Mouse (Mus musculus) T-helper 2 cell (primary cell): ENCODE results near the gene Itln1.

Source experiments
- in situ Hi-C: fragments of 300-600 bp; cut with MboI, MseI; formaldehyde crosslinking; loops from one replicate; pipeline ENCODE4 v1.15.1; 2025; ENCODE audit warnings: high pct_unique_total_duplicates

Itln1 gene

DNA sequence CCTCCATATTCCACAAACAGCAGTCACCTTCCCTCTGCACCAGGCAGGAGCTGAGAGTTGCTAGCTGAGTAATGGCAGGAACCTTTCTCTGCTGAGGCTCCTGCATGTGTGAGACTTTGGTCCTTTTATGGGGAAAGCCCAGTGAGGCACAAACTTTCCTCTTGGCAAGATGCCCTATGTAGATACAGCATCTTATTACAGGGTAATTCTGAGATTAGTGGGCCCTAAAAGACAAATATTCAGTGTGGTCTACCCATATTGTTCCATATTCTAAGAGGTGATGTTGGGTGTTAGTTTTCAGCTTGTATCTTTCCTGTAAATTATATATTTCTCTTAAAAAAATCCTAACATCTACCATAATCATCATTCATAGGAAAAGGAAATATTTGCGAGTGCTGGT is at the start of gene Itln1:
Gene Itln1 (minus strand): TSS at position 101 of the 400 bp plus-strand sequence.
- in situ Hi-C loops, result no loop called here

DNA sequence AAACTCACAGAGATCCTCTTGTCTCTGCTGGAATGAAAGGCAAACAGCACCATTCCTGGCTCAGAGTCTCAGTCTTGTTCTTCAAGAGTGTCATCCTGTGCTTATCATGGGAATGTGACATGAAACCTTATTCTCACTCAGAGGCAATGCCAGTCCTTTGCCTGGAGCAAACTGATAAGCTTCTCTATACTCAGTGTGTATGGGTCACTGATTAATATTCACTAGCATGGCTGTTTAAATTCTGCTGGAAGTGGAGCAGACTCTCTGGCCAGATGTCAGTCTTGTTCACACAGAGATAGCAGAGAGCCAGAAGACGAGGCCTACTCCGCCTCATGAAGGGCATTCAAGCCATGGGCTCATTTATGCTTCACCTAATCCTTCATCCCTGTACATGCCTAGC is 49.5 kb upstream of the Itln1 start:
- in situ Hi-C loops, result loop anchor here (10.0 kb wide), 1 partner anchor 690 kb away; no protein-coding TSS in a partner anchor

GRCm38 (mm10) chr1:171577168-171577567 is 42.1 kb upstream of the Itln1 start:
- in situ Hi-C loops, result no loop called here

- in situ Hi-C loops, result loop anchor here (5.0 kb wide), 1 partner anchor 61 kb away; no protein-coding TSS in a partner anchor
Observed at GRCm38 (mm10) chr1:171568436-171568835, 33.3 kb upstream of the Itln1 start.

DNA sequence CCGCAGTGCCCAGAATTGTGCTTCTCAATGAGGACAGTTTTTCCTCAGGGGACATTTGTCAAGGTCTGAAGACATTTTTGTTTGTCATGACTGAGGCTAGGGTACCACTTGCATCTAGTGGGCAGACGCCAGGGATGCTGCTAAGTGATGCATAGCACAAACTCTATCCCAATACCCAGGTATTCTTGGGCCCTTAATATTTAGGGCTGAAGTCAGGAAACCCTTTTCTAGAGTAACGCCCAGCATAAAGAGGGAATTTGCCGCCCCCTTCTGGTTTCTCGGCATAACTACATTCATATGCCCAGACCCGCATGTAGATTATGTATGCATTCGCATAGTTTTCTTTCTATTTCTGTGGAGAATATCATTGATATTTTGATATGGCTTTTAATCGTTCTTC is 31.7 kb upstream of the Itln1 start:
- in situ Hi-C loops, result loop anchor here (5.0 kb wide), 1 partner anchor 59 kb away; no protein-coding TSS in a partner anchor

DNA sequence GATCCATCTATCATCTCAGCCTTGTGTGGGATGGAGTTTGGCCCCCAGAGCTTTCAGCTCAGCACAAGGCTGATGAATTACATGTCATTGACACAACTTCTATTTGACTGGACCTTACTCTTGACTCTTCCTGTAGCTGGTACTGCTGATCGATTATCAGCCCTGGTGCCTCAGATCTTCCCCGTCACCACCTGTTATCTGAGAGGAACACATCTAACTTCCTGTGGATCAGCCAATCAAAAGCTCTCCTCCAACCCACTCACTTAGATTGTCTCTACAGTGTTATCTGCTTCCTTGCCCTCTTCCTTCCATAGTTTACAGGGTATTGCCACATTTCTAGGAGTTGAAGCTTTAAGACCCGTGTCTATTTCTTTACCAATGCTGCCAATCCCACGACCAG is 30.8 kb upstream of the Itln1 start:
- in situ Hi-C loops, result loop anchor here (5.0 kb wide), 1 partner anchor 59 kb away; no protein-coding TSS in a partner anchor

DNA sequence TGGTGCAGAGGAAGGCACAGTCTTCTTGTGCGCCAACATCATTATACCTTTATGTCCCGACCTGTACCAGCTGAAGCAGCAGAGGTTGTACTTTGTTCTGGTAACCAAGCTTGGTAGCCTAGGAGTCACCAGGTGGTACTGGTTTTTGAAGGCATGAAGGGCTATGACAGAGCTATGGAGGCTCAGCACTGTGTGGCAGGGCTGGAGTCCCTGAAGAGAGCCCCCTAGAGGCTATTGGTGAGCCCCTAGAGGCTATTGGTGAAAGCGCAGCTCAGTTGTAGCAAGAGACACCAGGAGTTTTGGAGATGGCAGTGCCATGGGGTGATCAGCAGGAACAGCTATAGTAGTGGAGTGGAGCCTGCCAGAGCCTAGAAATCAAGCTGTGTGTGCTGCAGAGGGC is 29.2 kb upstream of the Itln1 start:
- in situ Hi-C loops, result no loop called here

GRCm38 (mm10) chr1:171563042-171563441 is 27.9 kb upstream of the Itln1 start:
- in situ Hi-C loops, result no loop called here

- in situ Hi-C loops, result no loop called here
Observed at GRCm38 (mm10) chr1:171561639-171562225, 26.6 kb upstream of the Itln1 start.

GRCm38 (mm10) chr1:171561200-171561599 is 26.1 kb upstream of the Itln1 start:
- in situ Hi-C loops, result no loop called here

GRCm38 (mm10) chr1:171560262-171560661 is 25.2 kb upstream of the Itln1 start:
- in situ Hi-C loops, result no loop called here

GRCm38 (mm10) chr1:171558898-171559297 is 23.8 kb upstream of the Itln1 start, which contains the start of gene Cd244a:
Cd244a (plus strand) TSS chr1:171559193.
- in situ Hi-C loops, result no loop called here

DNA sequence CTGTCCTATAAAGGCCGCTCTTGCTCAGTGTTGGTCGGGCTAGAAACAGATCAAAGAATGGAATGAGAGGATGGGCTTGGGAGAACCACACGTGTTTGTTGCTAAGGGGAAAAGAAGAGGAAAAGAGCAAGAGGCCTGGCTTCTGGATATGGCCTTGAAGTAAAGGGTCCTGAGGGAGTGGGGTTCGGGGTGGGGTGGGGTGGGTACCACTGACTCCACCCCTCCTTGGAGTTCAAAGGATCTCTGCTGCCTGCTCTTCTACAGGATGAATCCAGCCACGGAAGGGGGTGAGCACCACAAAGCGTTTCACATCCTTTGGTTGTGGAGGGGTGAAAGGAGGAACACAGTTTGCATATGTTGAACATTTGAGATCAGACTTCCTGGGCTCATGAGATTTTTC is 23.3 kb upstream of the Itln1 start:
- in situ Hi-C loops, result no loop called here

GRCm38 (mm10) chr1:171556366-171556765 is 21.3 kb upstream of the Itln1 start:
- in situ Hi-C loops, result no loop called here

- in situ Hi-C loops, result no loop called here
Observed at GRCm38 (mm10) chr1:171553359-171554341, 18.6 kb upstream of the Itln1 start.

GRCm38 (mm10) chr1:171552230-171552629 is 17.1 kb upstream of the Itln1 start:
- in situ Hi-C loops, result no loop called here

DNA sequence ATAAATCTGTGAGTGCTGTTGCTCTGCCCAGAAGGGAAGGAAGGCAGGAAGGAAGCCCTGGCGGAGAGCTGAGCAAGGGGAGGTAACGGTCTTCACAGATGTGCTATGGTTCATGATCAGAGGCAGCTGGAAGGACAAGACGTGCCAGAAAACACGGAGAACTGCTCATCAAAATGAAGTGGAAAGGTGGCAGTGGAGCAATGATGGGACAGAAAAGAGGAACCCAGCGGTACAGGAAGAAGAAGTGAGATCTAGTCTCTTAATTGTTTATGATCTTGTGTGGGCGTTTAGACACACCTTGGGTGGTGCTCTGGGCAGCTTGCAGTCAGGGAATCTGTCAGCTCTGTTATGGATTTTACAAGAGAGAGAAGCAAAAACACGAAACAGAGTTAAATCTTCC is 16.2 kb upstream of the Itln1 start:
- in situ Hi-C loops, result no loop called here

DNA sequence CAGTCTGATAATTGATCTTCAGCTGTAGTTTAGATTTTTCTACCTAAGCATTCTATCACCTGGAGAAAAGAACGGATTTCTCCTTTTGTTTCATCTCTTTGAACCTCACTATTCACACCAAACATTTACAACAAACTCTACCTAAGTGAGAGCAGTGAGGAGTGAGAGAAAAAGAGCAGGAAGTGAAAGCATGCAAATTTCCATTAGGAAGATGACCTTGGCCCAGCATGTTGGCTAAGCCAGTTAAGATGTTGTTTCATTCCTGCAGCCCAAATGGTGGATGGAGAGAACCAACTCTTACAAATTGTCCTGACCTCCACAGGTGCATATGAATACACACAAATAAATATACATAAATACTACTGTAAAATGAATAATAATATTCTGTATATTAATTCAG is 5.6 kb upstream of the Itln1 start:
- in situ Hi-C loops, result no loop called here

DNA sequence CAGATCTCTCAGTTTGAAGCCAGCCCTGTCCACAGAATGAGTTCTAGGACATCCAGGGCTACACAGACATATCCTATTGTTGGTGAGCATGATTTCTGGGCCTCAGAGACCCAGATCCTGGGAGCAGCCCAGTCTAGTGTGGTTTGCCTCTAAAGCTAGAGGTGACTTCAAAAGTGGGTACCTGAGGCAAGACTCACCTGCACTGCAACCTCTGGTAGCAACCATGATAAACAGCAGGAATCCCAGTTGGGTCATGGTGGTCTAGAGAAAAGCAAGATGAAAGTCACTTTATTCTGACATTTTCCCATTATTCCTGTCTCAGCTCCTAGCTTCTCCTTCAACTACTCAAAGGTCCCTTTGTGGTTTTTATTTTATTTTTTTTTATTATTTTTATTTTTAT is 537 bp downstream of the Itln1 start:
- in situ Hi-C loops, result no loop called here

- in situ Hi-C loops, result no loop called here
Observed at GRCm38 (mm10) chr1:171532830-171533229, 2.3 kb downstream of the Itln1 start.

DNA sequence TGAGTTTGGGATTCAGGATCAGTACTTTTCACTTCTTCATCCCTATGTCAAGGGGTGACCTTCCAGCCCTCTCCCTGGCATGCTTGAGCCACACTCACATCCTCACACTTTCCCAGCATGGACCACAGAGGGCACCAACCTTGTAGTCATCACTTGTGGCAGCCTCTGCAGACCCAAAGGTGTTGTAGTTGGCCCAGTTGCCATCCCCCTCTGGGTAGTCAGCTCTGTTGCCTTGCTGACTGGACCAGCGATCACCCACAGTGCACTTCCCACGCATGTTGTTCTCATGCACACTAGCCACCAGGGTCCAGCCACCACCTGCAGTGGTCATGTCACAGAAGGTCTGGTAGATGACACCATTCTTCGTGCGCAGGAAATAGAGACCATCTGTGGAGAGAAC is 3.7 kb downstream of the Itln1 start:
- in situ Hi-C loops, result no loop called here

DNA sequence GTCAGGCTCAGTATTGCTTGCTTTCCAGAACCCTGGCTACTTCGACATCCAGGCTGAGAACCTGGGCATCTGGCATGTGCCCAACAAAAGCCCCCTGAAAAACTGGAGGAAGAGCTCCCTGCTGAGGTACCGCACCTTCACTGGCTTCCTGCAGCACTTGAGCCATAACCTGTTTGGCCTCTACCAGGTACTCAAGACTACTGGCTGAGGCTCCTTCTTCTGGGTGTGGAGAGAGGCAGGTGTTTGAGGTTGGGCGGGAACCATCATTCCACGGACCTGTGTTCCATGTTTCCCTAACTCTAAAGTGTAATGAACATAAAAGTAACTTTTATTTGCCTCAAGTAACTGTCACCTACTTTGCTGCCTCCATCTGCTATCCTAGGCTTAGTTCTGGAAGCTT is 19.5 kb downstream of the Itln1 start:
- in situ Hi-C loops, result no loop called here

DNA sequence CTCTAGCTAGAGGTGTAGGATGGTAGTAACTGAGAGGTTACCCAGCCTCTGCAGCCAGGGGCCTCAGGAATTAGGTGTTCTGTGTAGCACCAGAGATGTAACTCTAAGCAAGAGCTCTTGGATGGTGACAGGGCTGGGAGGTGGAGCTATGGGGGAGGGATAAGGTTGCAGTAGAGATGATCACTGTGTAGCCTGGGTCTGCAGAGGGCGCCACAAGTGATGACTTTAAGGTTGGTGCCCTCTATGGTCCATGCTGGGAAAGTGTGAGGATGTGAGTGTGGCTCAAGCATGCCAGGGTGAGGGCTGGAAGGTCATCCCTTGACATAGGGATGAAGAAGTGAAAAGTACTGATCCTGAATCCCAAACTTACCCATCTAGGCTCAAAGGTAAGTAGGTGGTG is 20.1 kb downstream of the Itln1 start:
- in situ Hi-C loops, result no loop called here
